Mouse (Mus musculus): ENCODE measurements at regions not wholly inside any gene's neighbourhood (a gene's known extent, or its start where the extent isn't known, plus 50 kb on each side); places are given as distances from the start of the nearest gene placed in this dataset. TPM values are rescaled to one million over a fixed set of nuclear protein-coding genes. Genes with fewer than 3 reads are reported as not detected.

DNA sequence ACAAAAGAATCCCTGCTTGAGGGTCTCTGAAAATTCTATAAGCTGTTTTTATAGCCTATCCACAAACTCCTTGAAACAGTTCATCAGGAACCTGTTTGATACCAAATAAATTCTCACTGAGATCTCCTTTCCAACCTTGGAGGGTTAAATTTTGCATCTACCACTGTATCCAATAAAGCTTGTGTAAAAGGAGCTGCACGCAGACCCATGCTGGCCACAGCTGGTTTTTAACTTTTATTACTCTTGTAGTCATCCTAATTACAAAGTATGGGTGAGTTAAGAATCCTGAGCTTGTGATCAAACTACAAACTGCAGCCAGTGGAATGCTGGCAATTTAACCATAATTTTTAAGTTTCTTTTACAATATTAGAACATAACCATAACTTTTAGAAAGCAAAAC is 59.0 kb upstream of the Ell2 start:
- Histone ChIP-seq H3K9ac (ENCODE audit: low read depth, low read length) (no peak overlapping the region), H3K36me3 (ENCODE audit: control insufficient read depth, insufficient read depth, low read length) (no peaks in the 10 kb centered on the region), H3K4me3 (ENCODE audit: low read depth, low read length) (no peak overlapping the region), H3K27ac (ENCODE audit: low read depth, low read length) (no peak overlapping the region), H3K9me3 (replicated peaks; ENCODE audit: control insufficient read depth, low read length) (no peaks in the 10 kb centered on the region), H3K4me2 (no peak overlapping the region), H3K4me1 (ENCODE audit: control insufficient read depth, insufficient read depth, low read length) (no peaks in the 10 kb centered on the region), H3K27me3 (ENCODE audit: control insufficient read depth, insufficient read depth, low read length) (no peaks in the 10 kb centered on the region)
- 70% methylated on average over 1 of the region's 1 CpGs for WGBS (ENCODE audit: insufficient replicate concordance)
- ATAC-seq (replicated peaks; ENCODE audit: insufficient number of reproducible peaks, low FRiP score, low TSS enrichment) = no peak

DNA sequence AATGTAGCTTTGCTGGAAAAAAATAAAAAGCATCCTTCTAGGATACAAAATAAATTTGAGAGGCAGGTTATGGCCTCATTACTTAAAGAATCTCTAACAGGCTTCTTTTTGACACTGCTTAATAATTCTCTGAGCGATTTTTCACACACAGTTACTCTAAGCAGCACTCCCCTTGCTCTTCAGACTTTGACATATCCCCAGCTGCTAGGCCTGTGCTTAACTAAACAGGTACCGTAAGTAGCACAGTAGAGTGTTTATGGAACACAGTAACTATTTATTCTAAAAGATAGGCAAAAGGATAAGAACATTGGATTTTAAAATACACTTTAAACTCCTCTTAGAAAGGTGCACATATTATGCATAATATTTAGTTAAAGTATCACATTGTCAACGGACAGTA is 54.6 kb upstream of the Ell2 start:
- no peak overlapping the region for H3K4me2 ChIP-seq
- no peaks in the 10 kb centered on the region for H3K27me3 ChIP-seq (ENCODE audit: control insufficient read depth, insufficient read depth, low read length)
- H3K9me3 ChIP-seq (replicated peaks; ENCODE audit: control insufficient read depth, low read length) = no peaks in the 10 kb centered on the region
- no peak overlapping the region for H3K4me3 ChIP-seq (ENCODE audit: low read depth, low read length)
- ATAC-seq (replicated peaks; ENCODE audit: insufficient number of reproducible peaks, low FRiP score, low TSS enrichment) = no peak
- 74% methylated on average over 3 of the region's 3 CpGs for WGBS (ENCODE audit: insufficient replicate concordance)
- H3K27ac ChIP-seq (ENCODE audit: low read depth, low read length) = no peak overlapping the region
- no peaks in the 10 kb centered on the region for H3K36me3 ChIP-seq (ENCODE audit: control insufficient read depth, insufficient read depth, low read length)
- H3K9ac ChIP-seq (ENCODE audit: low read depth, low read length) = no peak overlapping the region
- no peaks in the 10 kb centered on the region for H3K4me1 ChIP-seq (ENCODE audit: control insufficient read depth, insufficient read depth, low read length)

- 75% methylated on average over 2 of the region's 2 CpGs for WGBS (ENCODE audit: insufficient replicate concordance)
Observed at GRCm38 (mm10) chr13:75652966-75653365, 53.6 kb upstream of the Ell2 start.

More at GRCm38 (mm10) chr13:75652966-75653365, 53.6 kb upstream of the Ell2 start:
- no peaks in the 10 kb centered on the region for H3K36me3 ChIP-seq (ENCODE audit: control insufficient read depth, insufficient read depth, low read length)
- H3K9me3 ChIP-seq (replicated peaks; ENCODE audit: control insufficient read depth, low read length) = no peaks in the 10 kb centered on the region
- no peak overlapping the region for H3K27ac ChIP-seq (ENCODE audit: low read depth, low read length)
- no peaks in the 10 kb centered on the region for H3K27me3 ChIP-seq (ENCODE audit: control insufficient read depth, insufficient read depth, low read length)
- H3K4me3 ChIP-seq (ENCODE audit: low read depth, low read length) = no peak overlapping the region
- no peak overlapping the region for H3K4me2 ChIP-seq
- no peak for ATAC-seq (replicated peaks; ENCODE audit: insufficient number of reproducible peaks, low FRiP score, low TSS enrichment)
- no peak overlapping the region for H3K9ac ChIP-seq (ENCODE audit: low read depth, low read length)
- H3K4me1 ChIP-seq (ENCODE audit: control insufficient read depth, insufficient read depth, low read length) = no peaks in the 10 kb centered on the region

MicroRNA genes in the stretch of these regions (microRNA counts, 519-probe panel; counts per million panel counts)
- microRNA mmu-miR-682 = 32.2 counts per million

Small RNA genes in the stretch of these regions (microRNA-seq; reads per million reads assigned to microRNA genes)
- gene Mir682 (ENCODE audit: borderline number of aligned reads) = not detected
